Mouse (Mus musculus): Measurements from ENCODE around the gene Chmp5. TPM values are rescaled to one million over a fixed set of nuclear protein-coding genes. Genes with fewer than 3 reads are reported as not detected.

The Chmp5 gene
- polyA plus RNA-seq, 1 experiment from 2014 or later = 142 TPM

DNA sequence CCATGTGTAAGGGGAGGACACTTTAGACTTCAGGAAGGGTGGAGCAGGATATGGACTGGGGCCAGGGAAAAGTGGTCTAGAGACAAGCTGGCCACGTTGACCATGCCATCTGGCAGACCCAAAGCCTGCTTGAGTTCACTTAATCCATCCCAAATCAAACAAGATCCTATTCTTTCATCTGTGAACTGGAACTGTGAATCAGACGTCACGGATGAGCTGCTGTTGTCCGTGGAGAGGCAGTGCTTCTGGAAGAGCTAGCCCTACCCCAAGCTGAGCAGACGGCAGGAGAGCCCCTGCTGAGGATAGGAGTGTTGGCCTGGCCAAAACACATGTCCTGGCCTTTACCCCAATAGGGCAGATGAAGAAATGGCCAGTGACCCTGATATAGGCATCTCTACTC is 32.3 kb upstream of the Chmp5 start:
- ATAC-seq (replicated peaks; ENCODE audit: insufficient number of reproducible peaks, low FRiP score, low TSS enrichment, low read depth) (no peak), DNase-seq (ENCODE audit: low spot score) (no peak)
- no peaks in the 10 kb centered on the region for H3K36me3 ChIP-seq (replicated peaks; ENCODE audit: control insufficient read depth, insufficient read depth, low read depth, low read length)
- no peaks in the 10 kb centered on the region for H3K9me3 ChIP-seq (replicated peaks; ENCODE audit: control insufficient read depth, low read length)
- H3K27me3 ChIP-seq (ENCODE audit: control insufficient read depth, insufficient read depth, low read length) = no peaks in the 10 kb centered on the region
- H3K4me1 ChIP-seq (ENCODE audit: control insufficient read depth, insufficient read depth, low read length) = no peaks in the 10 kb centered on the region
- H3K9ac ChIP-seq (replicated peaks; ENCODE audit: low read length) = no peak overlapping the region
- H3K4me2 ChIP-seq (ENCODE audit: low read depth, low read length) = no peak overlapping the region
- H3K4me3 ChIP-seq (ENCODE audit: low read depth, low read length) = no peak overlapping the region
- WGBS = 75% methylated on average over 5 of the region's 5 CpGs
- no peak overlapping the region for H3K27ac ChIP-seq (replicated peaks; ENCODE audit: low read depth, low read length)

DNA sequence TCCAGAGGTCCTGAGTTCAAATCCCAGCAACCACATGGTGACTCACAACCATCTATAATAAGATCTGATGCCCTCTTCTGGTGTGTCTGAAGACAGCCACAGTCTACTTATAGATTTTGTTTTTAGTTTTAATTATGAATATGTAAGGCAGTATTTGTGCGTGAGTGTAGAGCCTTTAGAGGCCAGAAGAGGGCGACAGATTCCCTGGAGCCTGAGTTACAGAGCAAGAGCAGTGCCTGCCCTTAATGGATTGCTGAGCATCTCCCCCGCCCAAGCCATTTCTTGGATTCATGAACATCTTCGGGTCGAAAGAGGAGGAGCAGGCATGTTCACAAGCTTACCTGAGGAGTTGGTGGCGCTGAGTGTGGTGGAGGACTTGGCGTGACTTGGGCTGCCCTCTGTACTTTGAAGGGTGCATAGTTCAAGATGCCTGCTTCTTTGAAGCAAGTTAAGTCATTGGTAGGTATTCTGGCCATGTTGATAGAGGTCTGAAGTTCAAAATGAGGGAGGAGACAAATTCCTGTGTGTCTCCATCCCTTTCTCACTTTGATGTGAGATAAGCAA is 31.5 kb upstream of the Chmp5 start:
- no peak overlapping the region for H3K27ac ChIP-seq (replicated peaks; ENCODE audit: low read depth, low read length)
- H3K36me3 ChIP-seq (replicated peaks; ENCODE audit: control insufficient read depth, insufficient read depth, low read depth, low read length) = no peaks in the 10 kb centered on the region
- H3K4me3 ChIP-seq (ENCODE audit: low read depth, low read length) = no peak overlapping the region
- H3K4me2 ChIP-seq (ENCODE audit: low read depth, low read length) = no peak overlapping the region
- H3K4me1 ChIP-seq (ENCODE audit: control insufficient read depth, insufficient read depth, low read length) = no peaks in the 10 kb centered on the region
- no peak for DNase-seq (ENCODE audit: low spot score)
- ATAC-seq (replicated peaks; ENCODE audit: insufficient number of reproducible peaks, low FRiP score, low TSS enrichment, low read depth) = no peak
- H3K27me3 ChIP-seq (ENCODE audit: control insufficient read depth, insufficient read depth, low read length) = no peaks in the 10 kb centered on the region
- WGBS = 89% methylated on average over 7 of the region's 7 CpGs
- no peak overlapping the region for H3K9ac ChIP-seq (replicated peaks; ENCODE audit: low read length)
- H3K9me3 ChIP-seq (replicated peaks; ENCODE audit: control insufficient read depth, low read length) = no peaks in the 10 kb centered on the region

DNA sequence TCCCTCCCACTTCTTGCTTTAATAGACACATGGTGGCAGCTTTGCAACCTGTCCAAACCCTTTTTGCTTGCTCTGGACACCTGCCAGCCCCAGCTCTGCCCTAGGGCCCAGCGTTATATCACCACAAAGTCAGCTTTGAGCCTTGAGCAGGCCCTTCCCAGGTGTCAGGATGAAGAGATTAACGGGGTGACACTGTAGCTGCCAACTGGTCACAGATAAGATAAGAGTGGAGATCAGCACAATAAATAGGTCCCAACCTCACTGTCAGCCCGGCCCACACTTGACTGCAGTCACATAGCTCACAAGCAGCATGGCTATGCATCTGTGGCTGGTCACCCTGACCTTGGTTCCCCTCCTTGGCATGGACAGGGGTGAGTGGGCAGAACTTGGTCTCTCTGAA is 28.4 kb upstream of the Chmp5 start, which contains the start of gene Spink4:
TSS of gene Spink4 (plus strand) at position 268 of the 400 bp plus-strand sequence.
- 67% methylated on average over 3 of the region's 3 CpGs for WGBS
- Histone ChIP-seq H3K4me1 (ENCODE audit: control insufficient read depth, insufficient read depth, low read length) (no peaks in the 10 kb centered on the region), H3K4me3 (ENCODE audit: low read depth, low read length) (no peak within 1 kb of the TSS), H3K9ac (replicated peaks; ENCODE audit: low read length) (no peak within 1 kb of the TSS), H3K27ac (replicated peaks; ENCODE audit: low read depth, low read length) (no peak within 1 kb of the TSS), H3K36me3 (replicated peaks; ENCODE audit: control insufficient read depth, insufficient read depth, low read depth, low read length) (no peaks in the 10 kb centered on the region), H3K27me3 (ENCODE audit: control insufficient read depth, insufficient read depth, low read length) (no peaks in the 10 kb centered on the region), H3K4me2 (ENCODE audit: low read depth, low read length) (no peak within 1 kb of the TSS), H3K9me3 (replicated peaks; ENCODE audit: control insufficient read depth, low read length) (no peaks in the 10 kb centered on the region)
- ATAC-seq (replicated peaks; ENCODE audit: insufficient number of reproducible peaks, low FRiP score, low TSS enrichment, low read depth) = no peak
- DNase-seq (ENCODE audit: low spot score) = no peak

DNA sequence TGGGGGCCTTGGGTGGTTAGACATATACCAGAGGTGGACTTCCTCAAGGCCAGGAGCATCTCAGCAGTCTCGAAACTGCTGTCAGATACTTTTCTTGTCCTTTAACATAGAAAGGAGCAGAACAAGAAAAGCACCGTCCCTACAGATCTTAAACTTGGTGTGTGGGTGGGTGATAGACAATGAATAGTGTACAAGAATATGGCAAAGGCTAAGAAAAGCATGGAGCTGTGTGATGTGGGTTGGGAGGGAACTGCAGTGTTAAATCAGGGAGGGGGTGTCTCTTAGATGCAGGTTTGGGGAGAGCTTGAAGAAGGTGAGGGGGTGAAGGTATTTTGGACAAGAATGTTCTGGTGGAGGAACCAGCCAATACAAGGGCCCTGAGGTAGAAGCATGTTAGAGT is 27.6 kb upstream of the Chmp5 start:
- Histone ChIP-seq H3K4me1 (ENCODE audit: control insufficient read depth, insufficient read depth, low read length) (no peaks in the 10 kb centered on the region), H3K4me2 (ENCODE audit: low read depth, low read length) (no peak overlapping the region), H3K9ac (replicated peaks; ENCODE audit: low read length) (no peak overlapping the region), H3K27me3 (ENCODE audit: control insufficient read depth, insufficient read depth, low read length) (no peaks in the 10 kb centered on the region), H3K9me3 (replicated peaks; ENCODE audit: control insufficient read depth, low read length) (no peaks in the 10 kb centered on the region), H3K36me3 (replicated peaks; ENCODE audit: control insufficient read depth, insufficient read depth, low read depth, low read length) (no peaks in the 10 kb centered on the region), H3K4me3 (ENCODE audit: low read depth, low read length) (no peak overlapping the region), H3K27ac (replicated peaks; ENCODE audit: low read depth, low read length) (no peak overlapping the region)
- DNase-seq (ENCODE audit: low spot score) (no peak), ATAC-seq (replicated peaks; ENCODE audit: insufficient number of reproducible peaks, low FRiP score, low TSS enrichment, low read depth) (no peak)
- 79% methylated on average over 2 of the region's 2 CpGs for WGBS

DNA sequence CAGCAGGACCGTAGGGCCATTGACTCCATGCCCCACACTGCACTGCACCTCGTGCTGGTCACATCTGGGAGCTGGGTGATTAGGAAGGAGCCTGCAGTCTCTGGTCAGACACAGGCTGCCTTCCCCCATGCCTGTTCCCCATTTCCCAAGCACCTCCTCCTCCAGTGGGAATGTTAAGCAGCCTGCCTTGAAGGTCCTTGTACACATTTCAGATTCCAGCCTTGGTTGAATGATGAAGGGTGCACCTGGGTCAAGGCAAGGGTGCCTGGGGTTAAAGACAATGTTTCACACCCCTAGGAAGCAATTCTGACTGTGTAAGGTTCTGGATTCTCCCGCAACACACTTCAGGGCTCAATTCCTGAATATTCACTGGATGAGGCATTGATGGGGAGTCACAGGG is 26.9 kb upstream of the Chmp5 start:
- Histone ChIP-seq H3K4me2 (ENCODE audit: low read depth, low read length) (no peak overlapping the region), H3K9ac (replicated peaks; ENCODE audit: low read length) (no peak overlapping the region), H3K9me3 (replicated peaks; ENCODE audit: control insufficient read depth, low read length) (no peaks in the 10 kb centered on the region), H3K27ac (replicated peaks; ENCODE audit: low read depth, low read length) (no peak overlapping the region), H3K27me3 (ENCODE audit: control insufficient read depth, insufficient read depth, low read length) (no peaks in the 10 kb centered on the region), H3K4me1 (ENCODE audit: control insufficient read depth, insufficient read depth, low read length) (no peaks in the 10 kb centered on the region), H3K4me3 (ENCODE audit: low read depth, low read length) (no peak overlapping the region), H3K36me3 (replicated peaks; ENCODE audit: control insufficient read depth, insufficient read depth, low read depth, low read length) (no peaks in the 10 kb centered on the region)
- WGBS = 69% methylated on average over 3 of the region's 3 CpGs
- DNase-seq (ENCODE audit: low spot score) = no peak
- ATAC-seq (replicated peaks; ENCODE audit: insufficient number of reproducible peaks, low FRiP score, low TSS enrichment, low read depth) = no peak

DNA sequence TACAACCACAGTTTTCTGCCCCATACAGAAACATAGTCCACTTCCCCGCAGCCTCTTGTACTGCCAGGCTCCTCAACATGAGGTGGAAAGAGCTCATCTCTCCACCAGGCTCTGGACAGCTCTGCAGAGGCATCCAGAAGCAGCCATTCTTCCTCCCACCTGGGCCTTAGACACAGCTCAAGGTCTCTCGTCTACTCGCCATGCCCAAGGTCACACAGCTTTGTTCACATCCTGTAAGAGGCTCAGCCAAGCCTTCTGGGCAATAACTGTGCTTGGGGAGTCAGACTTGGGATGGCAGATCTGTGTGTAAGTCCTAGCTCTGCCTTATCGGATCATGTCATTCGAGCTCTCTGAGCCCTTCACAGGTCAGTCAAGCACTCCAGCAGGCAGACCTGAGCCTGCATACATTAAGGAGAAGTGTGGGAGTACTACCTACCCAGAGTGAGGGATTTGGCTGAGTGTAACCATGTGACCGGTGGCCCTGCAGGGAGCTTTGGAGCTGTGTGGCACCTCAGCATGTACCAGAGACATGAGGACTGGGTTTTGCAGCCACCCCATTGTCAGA is 25.0 kb upstream of the Chmp5 start:
- ATAC-seq (replicated peaks; ENCODE audit: insufficient number of reproducible peaks, low FRiP score, low TSS enrichment, low read depth) = no peak
- Histone ChIP-seq H3K4me3 (ENCODE audit: low read depth, low read length) (no peak overlapping the region), H3K4me2 (ENCODE audit: low read depth, low read length) (no peak overlapping the region), H3K27ac (replicated peaks; ENCODE audit: low read depth, low read length) (no peak overlapping the region), H3K27me3 (ENCODE audit: control insufficient read depth, insufficient read depth, low read length) (no peaks in the 10 kb centered on the region), H3K9me3 (replicated peaks; ENCODE audit: control insufficient read depth, low read length) (no peaks in the 10 kb centered on the region), H3K36me3 (replicated peaks; ENCODE audit: control insufficient read depth, insufficient read depth, low read depth, low read length) (no peaks in the 10 kb centered on the region), H3K4me1 (ENCODE audit: control insufficient read depth, insufficient read depth, low read length) (no peaks in the 10 kb centered on the region), H3K9ac (replicated peaks; ENCODE audit: low read length) (no peak overlapping the region)
- 79% methylated on average over 6 of the region's 6 CpGs for WGBS
- no peak for DNase-seq (ENCODE audit: low spot score)

DNA sequence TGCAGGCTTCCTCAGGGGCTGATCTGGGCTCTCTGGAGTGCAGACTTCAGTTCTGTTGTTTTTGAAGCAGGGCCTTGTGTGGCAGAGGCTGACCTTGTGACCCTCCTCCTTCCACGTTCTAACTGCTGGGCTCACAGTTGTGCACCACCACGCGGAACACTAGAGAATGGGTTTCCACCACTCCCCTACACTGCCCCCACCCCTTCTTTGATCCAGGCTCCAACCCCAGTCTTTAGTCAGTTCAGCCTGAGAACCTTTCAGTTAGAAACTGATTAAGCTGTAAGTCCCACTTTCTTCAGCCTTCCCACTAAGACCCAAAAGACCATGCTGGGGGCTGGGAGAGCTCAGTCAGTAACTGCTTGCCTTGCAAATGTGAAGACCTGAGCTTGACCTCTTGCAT is 22.6 kb upstream of the Chmp5 start:
- DNase-seq (ENCODE audit: low spot score) (no peak), ATAC-seq (replicated peaks; ENCODE audit: insufficient number of reproducible peaks, low FRiP score, low TSS enrichment, low read depth) (no peak)
- no peaks in the 10 kb centered on the region for H3K9me3 ChIP-seq (replicated peaks; ENCODE audit: control insufficient read depth, low read length)
- no peak overlapping the region for H3K9ac ChIP-seq (replicated peaks; ENCODE audit: low read length)
- no peaks in the 10 kb centered on the region for H3K27me3 ChIP-seq (ENCODE audit: control insufficient read depth, insufficient read depth, low read length)
- H3K4me2 ChIP-seq (ENCODE audit: low read depth, low read length) = no peak overlapping the region
- WGBS = 40% methylated on average over 3 of the region's 3 CpGs
- H3K4me1 ChIP-seq (ENCODE audit: control insufficient read depth, insufficient read depth, low read length) = no peaks in the 10 kb centered on the region
- H3K36me3 ChIP-seq (replicated peaks; ENCODE audit: control insufficient read depth, insufficient read depth, low read depth, low read length) = no peaks in the 10 kb centered on the region
- no peak overlapping the region for H3K27ac ChIP-seq (replicated peaks; ENCODE audit: low read depth, low read length)
- H3K4me3 ChIP-seq (ENCODE audit: low read depth, low read length) = no peak overlapping the region

DNA sequence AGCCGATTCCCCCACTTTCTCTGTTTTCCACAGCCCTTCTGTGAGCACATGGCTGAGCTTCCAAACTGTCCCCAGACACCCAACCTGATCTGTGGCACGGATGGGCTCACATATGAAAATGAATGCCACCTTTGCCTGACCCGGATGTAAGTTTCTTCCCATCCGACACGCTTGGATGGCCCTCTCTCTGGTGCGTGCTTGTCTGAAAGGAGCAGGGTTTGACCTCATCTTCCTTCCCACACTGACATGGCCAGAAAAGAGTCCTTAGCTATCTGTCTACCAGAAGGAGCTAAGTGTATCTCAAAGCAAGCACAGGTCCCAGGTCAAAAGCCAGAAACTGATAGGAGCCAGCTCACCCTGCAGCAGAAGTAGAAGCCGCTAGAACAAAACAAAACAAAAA is 19.2 kb upstream of the Chmp5 start:
- no peak for DNase-seq (ENCODE audit: low spot score)
- H3K4me3 ChIP-seq (ENCODE audit: low read depth, low read length) = no peak overlapping the region
- no peak overlapping the region for H3K4me2 ChIP-seq (ENCODE audit: low read depth, low read length)
- H3K4me1 ChIP-seq (ENCODE audit: control insufficient read depth, insufficient read depth, low read length) = no peaks in the 10 kb centered on the region
- ATAC-seq (replicated peaks; ENCODE audit: insufficient number of reproducible peaks, low FRiP score, low TSS enrichment, low read depth) = no peak
- H3K27ac ChIP-seq (replicated peaks; ENCODE audit: low read depth, low read length) = no peak overlapping the region
- no peaks in the 10 kb centered on the region for H3K27me3 ChIP-seq (ENCODE audit: control insufficient read depth, insufficient read depth, low read length)
- no peak overlapping the region for H3K9ac ChIP-seq (replicated peaks; ENCODE audit: low read length)
- H3K9me3 ChIP-seq (replicated peaks; ENCODE audit: control insufficient read depth, low read length) = no peaks in the 10 kb centered on the region
- H3K36me3 ChIP-seq (replicated peaks; ENCODE audit: control insufficient read depth, insufficient read depth, low read depth, low read length) = no peaks in the 10 kb centered on the region; the same call in 1 of the 2 replicates
- WGBS = 86% methylated on average over 7 of the region's 7 CpGs

Measured in embryonic facial prominence, embryonic 11.5 days (tissue).